Mouse (Mus musculus): ENCODE measurements around the gene Mst1. TPM values are rescaled to one million over a fixed set of nuclear protein-coding genes. Genes with fewer than 3 reads are reported as not detected.

The Mst1 gene
- polyA plus RNA-seq, 1 experiment from 2014 or later = 41.1 TPM

GRCm38 (mm10) chr9:108099619-108100018 is 19.4 kb downstream of the Mst1 start:
- 84% methylated on average over 8 of the region's 8 CpGs for WGBS (ENCODE audit: insufficient replicate concordance)
- Histone ChIP-seq H3K9me3 (replicated peaks) (no peaks in the 10 kb centered on the region), H3K4me2 (no peak overlapping the region), H3K36me3 (replicated peaks) (peaks cover 15% of the 10 kb centered on the region), H3K4me1 (replicated peaks) (peaks cover 77% of the 10 kb centered on the region), H3K27me3 (no peaks in the 10 kb centered on the region), H3K27ac (replicated peaks) (peak overlapping the region; percentile 99), H3K4me3 (replicated peaks) (no peak overlapping the region), H3K9ac (no peak overlapping the region)
- no peak for ATAC-seq (ENCODE audit: insufficient read depth)

GRCm38 (mm10) chr9:108104766-108105548 is 24.7 kb downstream of the Mst1 start:
- no peaks in the 10 kb centered on the region for H3K9me3 ChIP-seq (replicated peaks)
- H3K4me3 ChIP-seq (replicated peaks) = peak overlapping the region; percentile 46
- peak overlapping the region; percentile 69 for H3K4me2 ChIP-seq
- peaks cover 5% of the 10 kb centered on the region; the same call in 1 of the 2 replicates for H3K36me3 ChIP-seq (replicated peaks)
- WGBS (ENCODE audit: insufficient replicate concordance) = 37% methylated on average over 31 of the region's 31 CpGs
- H3K27me3 ChIP-seq = peaks cover 10% of the 10 kb centered on the region
- H3K4me1 ChIP-seq (replicated peaks) = peaks cover 64% of the 10 kb centered on the region
- H3K9ac ChIP-seq = peak overlapping the region; percentile 56; the same call in 1 of the 2 replicates
- ATAC-seq (ENCODE audit: insufficient read depth) = peak; percentile 62
- H3K27ac ChIP-seq (replicated peaks) = peak overlapping the region; percentile 55

GRCm38 (mm10) chr9:108105549-108105863 is 25.3 kb downstream of the Mst1 start:
- WGBS (ENCODE audit: insufficient replicate concordance) = 70% methylated on average over 12 of the region's 12 CpGs
- ATAC-seq (ENCODE audit: insufficient read depth) = no peak; the same call in 1 of the 2 replicates
- peaks cover 64% of the 10 kb centered on the region for H3K4me1 ChIP-seq (replicated peaks)
- H3K4me2 ChIP-seq = peak overlapping the region; percentile 69
- H3K27me3 ChIP-seq = peaks cover 15% of the 10 kb centered on the region
- H3K9me3 ChIP-seq (replicated peaks) = no peaks in the 10 kb centered on the region
- H3K9ac ChIP-seq = peak overlapping the region; percentile 56; the same call in 1 of the 2 replicates
- H3K4me3 ChIP-seq (replicated peaks) = peak overlapping the region; percentile 46; the same call in 1 of the 2 replicates
- peaks cover 5% of the 10 kb centered on the region; the same call in 1 of the 2 replicates for H3K36me3 ChIP-seq (replicated peaks)
- peak overlapping the region; percentile 55 for H3K27ac ChIP-seq (replicated peaks)

- H3K27ac ChIP-seq (replicated peaks) = 0 out of 2 replicates have a peak overlapping the region, but pooled peaks have one; percentile 55
- peaks cover 65% of the 10 kb centered on the region for H3K4me1 ChIP-seq (replicated peaks)
- ATAC-seq (ENCODE audit: insufficient read depth) = no peak
- H3K9me3 ChIP-seq (replicated peaks) = no peaks in the 10 kb centered on the region
- H3K9ac ChIP-seq = no peak overlapping the region
- H3K4me3 ChIP-seq (replicated peaks) = no peak overlapping the region
- 86% methylated on average over 23 of the region's 23 CpGs for WGBS (ENCODE audit: insufficient replicate concordance)
- peaks cover under 1% of the 10 kb centered on the region; the same call in 1 of the 2 replicates for H3K36me3 ChIP-seq (replicated peaks)
- peaks cover 21% of the 10 kb centered on the region for H3K27me3 ChIP-seq
- peak overlapping the region; percentile 69; the same call in 1 of the 2 replicates for H3K4me2 ChIP-seq
Observed at GRCm38 (mm10) chr9:108106090-108106489, 25.9 kb downstream of the Mst1 start.

GRCm38 (mm10) chr9:108107867-108108266 is 27.6 kb downstream of the Mst1 start:
- no peak overlapping the region for H3K9ac ChIP-seq
- H3K9me3 ChIP-seq (replicated peaks) = no peaks in the 10 kb centered on the region
- no peak overlapping the region for H3K27ac ChIP-seq (replicated peaks)
- peaks cover 54% of the 10 kb centered on the region for H3K4me1 ChIP-seq (replicated peaks)
- H3K36me3 ChIP-seq (replicated peaks) = no peaks in the 10 kb centered on the region
- 86% methylated on average over 16 of the region's 16 CpGs for WGBS (ENCODE audit: insufficient replicate concordance)
- no peak overlapping the region for H3K4me3 ChIP-seq (replicated peaks)
- H3K4me2 ChIP-seq = no peak overlapping the region
- no peak for ATAC-seq (ENCODE audit: insufficient read depth)
- H3K27me3 ChIP-seq = peaks cover 39% of the 10 kb centered on the region

GRCm38 (mm10) chr9:108110160-108110559 is 29.9 kb downstream of the Mst1 start:
- Histone ChIP-seq H3K4me3 (replicated peaks) (peak overlapping the region; percentile 24), H3K9ac (no peak overlapping the region)

GRCm38 (mm10) chr9:108111101-108111592 is 30.9 kb downstream of the Mst1 start:
- no peak for ATAC-seq (ENCODE audit: insufficient read depth)

More at GRCm38 (mm10) chr9:108110160-108110559, 29.9 kb downstream of the Mst1 start:
- H3K9me3 ChIP-seq (replicated peaks) = no peaks in the 10 kb centered on the region
- no peak overlapping the region for H3K27ac ChIP-seq (replicated peaks)
- peak overlapping the region; percentile 59 for H3K4me2 ChIP-seq
- 65% methylated on average over 16 of the region's 16 CpGs for WGBS (ENCODE audit: insufficient replicate concordance)
- peaks cover 32% of the 10 kb centered on the region for H3K4me1 ChIP-seq (replicated peaks)
- H3K27me3 ChIP-seq = peaks cover 54% of the 10 kb centered on the region
- H3K36me3 ChIP-seq (replicated peaks) = no peaks in the 10 kb centered on the region
- no peak for ATAC-seq (ENCODE audit: insufficient read depth)

GRCm38 (mm10) chr9:108111593-108112121 is 31.4 kb downstream of the Mst1 start:
- peak overlapping the region; percentile 24 for H3K4me3 ChIP-seq (replicated peaks)
- ATAC-seq (ENCODE audit: insufficient read depth) = no peak
- H3K27me3 ChIP-seq = peaks cover 62% of the 10 kb centered on the region
- peak overlapping the region; percentile 59 for H3K4me2 ChIP-seq
- H3K4me1 ChIP-seq (replicated peaks) = peaks cover 17% of the 10 kb centered on the region
- 67% methylated on average over 17 of the region's 17 CpGs for WGBS (ENCODE audit: insufficient replicate concordance)
- no peaks in the 10 kb centered on the region for H3K9me3 ChIP-seq (replicated peaks)
- no peaks in the 10 kb centered on the region for H3K36me3 ChIP-seq (replicated peaks)
- peak overlapping the region; percentile 42 for H3K9ac ChIP-seq
- H3K27ac ChIP-seq (replicated peaks) = no peak overlapping the region

More at GRCm38 (mm10) chr9:108111101-108111592, 30.9 kb downstream of the Mst1 start:
- H3K27ac ChIP-seq (replicated peaks) = no peak overlapping the region
- peak overlapping the region; percentile 42 for H3K9ac ChIP-seq
- peak overlapping the region; percentile 24 for H3K4me3 ChIP-seq (replicated peaks)
- H3K36me3 ChIP-seq (replicated peaks) = no peaks in the 10 kb centered on the region
- H3K4me2 ChIP-seq = peak overlapping the region; percentile 59
- H3K27me3 ChIP-seq = peaks cover 62% of the 10 kb centered on the region
- H3K4me1 ChIP-seq (replicated peaks) = peaks cover 22% of the 10 kb centered on the region
- no peaks in the 10 kb centered on the region for H3K9me3 ChIP-seq (replicated peaks)
- WGBS (ENCODE audit: insufficient replicate concordance) = 6% methylated on average over 22 of the region's 22 CpGs

- Histone ChIP-seq H3K9ac (no peak overlapping the region), H3K27me3 (peaks cover 62% of the 10 kb centered on the region), H3K4me3 (replicated peaks) (no peak overlapping the region), H3K4me2 (no peak overlapping the region), H3K4me1 (replicated peaks) (peaks cover 14% of the 10 kb centered on the region), H3K27ac (replicated peaks) (no peak overlapping the region), H3K9me3 (replicated peaks) (no peaks in the 10 kb centered on the region), H3K36me3 (replicated peaks) (no peaks in the 10 kb centered on the region)
- ATAC-seq (ENCODE audit: insufficient read depth) = no peak
- WGBS (ENCODE audit: insufficient replicate concordance) = 81% methylated on average over 18 of the region's 18 CpGs
Observed at GRCm38 (mm10) chr9:108112719-108113340, 32.6 kb downstream of the Mst1 start.

- Histone ChIP-seq H3K9ac (no peak overlapping the region), H3K4me3 (replicated peaks) (no peak overlapping the region), H3K27me3 (peaks cover 46% of the 10 kb centered on the region), H3K9me3 (replicated peaks) (no peaks in the 10 kb centered on the region), H3K27ac (replicated peaks) (no peak overlapping the region), H3K4me2 (no peak overlapping the region), H3K36me3 (replicated peaks) (no peaks in the 10 kb centered on the region), H3K4me1 (replicated peaks) (peaks cover 23% of the 10 kb centered on the region)
- no peak for ATAC-seq (ENCODE audit: insufficient read depth)
- WGBS (ENCODE audit: insufficient replicate concordance) = 70% methylated on average over 43 of the region's 43 CpGs
Observed at GRCm38 (mm10) chr9:108115290-108116077, 35.2 kb downstream of the Mst1 start.

Measured in liver, embryonic 15.5 days (tissue).